Mouse (Mus musculus) testis, postnatal 14 days (tissue): ENCODE measurements at regions not wholly inside any gene's neighbourhood (a gene's known extent, or its start where the extent isn't known, plus 50 kb on each side); places are given as distances from the start of the nearest gene placed in this dataset.

Experiments
- DNase-seq: peaks from one replicate; pipeline ENCODE4 v3.0.0; 2021; ENCODE audit warnings: low spot score

GRCm38 (mm10) chr8:115830012-115830662 is 122.5 kb upstream of the Maf start:
- DNase-seq: no peak

- DNase-seq: no peak
Observed at GRCm38 (mm10) chr8:115826516-115826915, 118.9 kb upstream of the Maf start.

- no peak for DNase-seq
Observed at GRCm38 (mm10) chr8:115825899-115826502, 118.4 kb upstream of the Maf start.

- DNase-seq: no peak
Observed at GRCm38 (mm10) chr8:115824478-115824785, 116.8 kb upstream of the Maf start.

- no peak for DNase-seq
Observed at GRCm38 (mm10) chr8:115823673-115824477, 116.3 kb upstream of the Maf start.

- DNase-seq: no peak
Observed at GRCm38 (mm10) chr8:115813426-115813825, 105.8 kb upstream of the Maf start.

GRCm38 (mm10) chr8:115806579-115806978 is 99.0 kb upstream of the Maf start:
- no peak for DNase-seq

GRCm38 (mm10) chr8:115806139-115806538 is 98.5 kb upstream of the Maf start:
- DNase-seq: no peak

GRCm38 (mm10) chr8:115793587-115793986 is 86.0 kb upstream of the Maf start:
- no peak for DNase-seq

- DNase-seq: no peak
Observed at GRCm38 (mm10) chr8:115788421-115788820, 80.8 kb upstream of the Maf start.

- no peak for DNase-seq
Observed at GRCm38 (mm10) chr8:115786185-115786584, 78.6 kb upstream of the Maf start.

GRCm38 (mm10) chr8:115785769-115786168 is 78.2 kb upstream of the Maf start:
- DNase-seq: no peak

- no peak for DNase-seq
Observed at GRCm38 (mm10) chr8:115783364-115783763, 75.8 kb upstream of the Maf start.

- DNase-seq: no peak
Observed at GRCm38 (mm10) chr8:115778433-115778832, 70.8 kb upstream of the Maf start.

GRCm38 (mm10) chr8:115771060-115771459 is 63.5 kb upstream of the Maf start:
- no peak for DNase-seq

- DNase-seq: no peak
Observed at GRCm38 (mm10) chr8:115768631-115769030, 61.0 kb upstream of the Maf start.

- no peak for DNase-seq
Observed at GRCm38 (mm10) chr8:115766218-115766898, 58.8 kb upstream of the Maf start.

GRCm38 (mm10) chr8:115764551-115764950 is 57.0 kb upstream of the Maf start:
- DNase-seq: no peak

- no peak for DNase-seq
Observed at GRCm38 (mm10) chr8:115758011-115758410, 50.4 kb upstream of the Maf start.
